Mouse (Mus musculus) forebrain, embryonic 15.5 days (tissue): ENCODE data around the gene Cog8. TPM values are rescaled to one million over a fixed set of nuclear protein-coding genes. Genes with fewer than 3 reads are reported as not detected.
A peak's percentile ranks its signal among the peaks of the same experiment; 100 is the strongest.

Source experiments
- ATAC-seq: fragments of 200-750 bp; cut with Nextera tagmentation; replicated peaks from 2 replicates; pipeline ENCODE4 v1.8.0; 2017; ENCODE audit warnings: mild to moderate bottlenecking, moderate TSS enrichment, moderate library complexity
- H3K27ac ChIP-seq: fragments of 300-500 bp; sonication (generic); replicated peaks from 2 replicates; pipeline ENCODE4 v1.5.1; 2015; ENCODE audit warnings: mild to moderate bottlenecking, inconsistent platforms
- H3K27me3 ChIP-seq: fragments of 300-500 bp; sonication (generic); 2 replicates; pipeline ENCODE4 v1.6.1; 2015; ENCODE audit warnings: inconsistent platforms
- H3K36me3 ChIP-seq: fragments of 300-500 bp; sonication (generic); 2 replicates; pipeline ENCODE4 v1.6.1; 2015; ENCODE audit warnings: mild to moderate bottlenecking, inconsistent platforms
- H3K4me1 ChIP-seq: fragments of 300-500 bp; sonication (generic); 2 replicates; pipeline ENCODE4 v1.6.1; 2015; ENCODE audit warnings: inconsistent platforms
- H3K4me2 ChIP-seq: fragments of 300-500 bp; sonication (generic); replicated peaks from 2 replicates; pipeline ENCODE4 v1.6.1; 2015; ENCODE audit warnings: mild to moderate bottlenecking, inconsistent platforms
- H3K4me3 ChIP-seq: fragments of 300-500 bp; sonication (generic); 2 replicates; pipeline ENCODE4 v1.5.1; 2015; ENCODE audit warnings: mild to moderate bottlenecking, inconsistent platforms
- H3K9ac ChIP-seq: fragments of 300-500 bp; sonication (generic); replicated peaks from 2 replicates; pipeline ENCODE4 v1.6.1; 2015; ENCODE audit warnings: mild to moderate bottlenecking, inconsistent platforms
- H3K9me3 ChIP-seq: fragments of 300-500 bp; sonication (generic); 2 replicates; pipeline ENCODE4 v1.6.1; 2016; ENCODE audit warnings: inconsistent platforms
- WGBS: fragments of 180-500 bp; shearing (Covaris S2); methylation state at CpG from one replicate; pipeline ENCODE4 v1.1.7; 2015; ENCODE audit warnings: mixed read lengths; 5-methylcytosine and 5-hydroxymethylcytosine counted together
- polyA plus RNA-seq: library from polyadenylated mRNA; unstranded; fragments of >200 nt; fragmentation: Nextera tagmentation; extraction: Ambion mirVana; gene quantifications from 2 replicates; pipeline ENCODE4 v1.2.1, GENCODE M21; 2015

Gene Cog8
- polyA plus RNA-seq, 1 experiment from 2014 or later = 45.7 TPM

GRCm38 (mm10) chr8:107073706-107074105 lies 17.2 kb upstream of the Cog8 start:
- no peak for ATAC-seq
- Histone ChIP-seq H3K4me1 (no peaks in the 10 kb centered on the region), H3K36me3 (peaks cover 75% of the 10 kb centered on the region), H3K9ac (no peak overlapping the region), H3K27ac (no peak overlapping the region), H3K4me2 (no peak overlapping the region), H3K9me3 (no peaks in the 10 kb centered on the region), H3K27me3 (no peaks in the 10 kb centered on the region), H3K4me3 (no peak overlapping the region)
- WGBS = 83% methylated on average over 4 of the region's 4 CpGs

GRCm38 (mm10) chr8:107065511-107066496 lies 9.3 kb upstream of the Cog8 start, which contains the start of gene Tmed6:
Gene Tmed6, minus strand, starts transcription at chr8:107065644.
- Histone ChIP-seq H3K36me3 (peaks cover 18% of the 10 kb centered on the region), H3K9me3 (no peaks in the 10 kb centered on the region), H3K4me2 (no peak within 1 kb of the TSS), H3K27ac (no peak within 1 kb of the TSS), H3K4me3 (no peak within 1 kb of the TSS), H3K27me3 (no peaks in the 10 kb centered on the region), H3K9ac (no peak within 1 kb of the TSS), H3K4me1 (no peaks in the 10 kb centered on the region)
- no peak for ATAC-seq
- WGBS = 68% methylated on average over 17 of the region's 17 CpGs

DNA sequence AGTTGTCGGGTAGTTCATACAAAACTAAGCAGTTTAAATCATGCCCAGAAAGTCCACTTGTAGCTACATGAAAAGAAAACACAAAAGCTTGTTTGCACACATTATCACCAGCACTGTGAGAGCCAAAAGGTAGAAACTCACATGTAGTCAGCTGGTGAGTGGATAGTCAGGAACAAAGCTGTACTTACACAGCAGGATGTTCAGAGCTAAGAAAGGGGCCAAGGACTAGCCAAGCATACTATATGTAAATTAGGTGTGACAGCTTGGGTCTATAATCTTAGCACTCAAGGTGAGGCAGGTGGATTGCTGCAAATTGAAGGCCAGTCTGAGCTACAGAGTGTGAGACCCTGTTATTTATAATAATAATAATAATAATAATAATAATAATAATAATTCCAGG lies 6.1 kb upstream of the Cog8 start:
- H3K27ac ChIP-seq = no peak overlapping the region
- peaks cover 20% of the 10 kb centered on the region for H3K36me3 ChIP-seq
- no peak for ATAC-seq
- no peak overlapping the region for H3K4me2 ChIP-seq
- no peaks in the 10 kb centered on the region for H3K9me3 ChIP-seq
- no peaks in the 10 kb centered on the region for H3K27me3 ChIP-seq
- H3K4me1 ChIP-seq = peaks cover 10% of the 10 kb centered on the region
- 93% methylated on average over 1 of the region's 1 CpGs for WGBS
- no peak overlapping the region for H3K9ac ChIP-seq
- no peak overlapping the region for H3K4me3 ChIP-seq

DNA sequence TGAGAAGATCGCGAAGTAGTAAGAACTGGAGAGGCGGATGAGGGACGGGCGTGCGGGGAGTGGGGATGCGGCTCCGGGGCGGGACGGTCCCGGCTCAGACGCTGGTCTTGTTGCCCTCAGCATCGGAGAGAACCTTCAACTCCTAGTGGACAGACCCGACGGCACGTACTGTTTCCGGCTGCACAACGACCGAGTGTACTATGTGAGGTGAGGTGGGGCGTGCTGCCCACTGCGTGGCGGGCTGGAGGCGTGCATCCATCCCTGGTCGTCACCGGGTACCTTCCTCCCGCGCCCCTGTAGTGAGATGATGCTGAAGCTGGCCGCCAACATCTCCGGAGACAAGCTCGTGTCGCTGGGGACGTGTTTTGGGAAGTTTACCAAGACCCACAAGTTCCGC lies 482 bp upstream of the Cog8 start:
- peak overlapping the region; percentile 84 for H3K4me2 ChIP-seq
- peak overlapping the region; percentile 32; the same call in 1 of the 2 replicates for H3K27ac ChIP-seq
- ATAC-seq = peak; percentile 76; the same call in 1 of the 2 replicates
- H3K4me1 ChIP-seq = peaks cover 30% of the 10 kb centered on the region
- H3K36me3 ChIP-seq = peaks cover 43% of the 10 kb centered on the region
- WGBS = under 1% methylated on average over 33 of the region's 33 CpGs
- H3K27me3 ChIP-seq = no peaks in the 10 kb centered on the region
- H3K4me3 ChIP-seq = peak overlapping the region; percentile 91
- no peaks in the 10 kb centered on the region for H3K9me3 ChIP-seq
- H3K9ac ChIP-seq = peak overlapping the region; percentile 77

GRCm38 (mm10) chr8:107052046-107052445 lies 4.4 kb downstream of the Cog8 start:
- no peak overlapping the region for H3K9ac ChIP-seq
- no peaks in the 10 kb centered on the region for H3K9me3 ChIP-seq
- peaks cover 36% of the 10 kb centered on the region for H3K4me1 ChIP-seq
- H3K4me2 ChIP-seq = no peak overlapping the region
- 97% methylated on average over 8 of the region's 8 CpGs for WGBS
- H3K27me3 ChIP-seq = no peaks in the 10 kb centered on the region
- peaks cover 51% of the 10 kb centered on the region for H3K36me3 ChIP-seq
- H3K27ac ChIP-seq = no peak overlapping the region
- ATAC-seq = no peak
- H3K4me3 ChIP-seq = no peak overlapping the region

DNA sequence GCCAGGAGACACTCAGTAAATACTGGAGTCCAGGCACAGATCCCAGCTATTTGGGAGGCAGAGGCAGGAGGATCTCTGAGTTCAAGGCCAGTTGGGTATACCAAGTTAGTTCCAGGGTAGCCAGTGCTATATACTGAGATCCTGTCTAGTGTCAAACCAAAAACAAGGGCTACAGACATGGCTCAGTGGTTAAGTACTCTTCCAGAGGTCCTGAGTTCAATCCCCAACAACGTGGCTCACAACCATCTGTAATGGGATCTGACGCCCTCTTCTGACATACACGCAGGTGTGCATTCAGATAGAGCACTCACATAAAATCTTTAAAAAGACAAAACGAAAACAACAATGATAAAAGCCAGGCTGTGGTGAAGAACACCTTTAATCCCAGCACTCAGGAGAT lies 7.0 kb downstream of the Cog8 start:
- Histone ChIP-seq H3K27me3 (no peaks in the 10 kb centered on the region), H3K4me1 (peaks cover 21% of the 10 kb centered on the region), H3K36me3 (peaks cover 75% of the 10 kb centered on the region), H3K4me2 (peak overlapping the region; percentile 88; the same call in 1 of the 2 replicates), H3K4me3 (peak overlapping the region; percentile 90), H3K9ac (no peak overlapping the region), H3K27ac (no peak overlapping the region), H3K9me3 (no peaks in the 10 kb centered on the region)
- ATAC-seq = no peak
- WGBS = 96% methylated on average over 4 of the region's 4 CpGs

- Histone ChIP-seq H3K4me1 (peaks cover 21% of the 10 kb centered on the region), H3K9me3 (no peaks in the 10 kb centered on the region), H3K4me2 (peak within 1 kb of the TSS; percentile 88), H3K27ac (peak within 1 kb of the TSS; percentile 91), H3K4me3 (peak within 1 kb of the TSS; percentile 90), H3K36me3 (peaks cover 79% of the 10 kb centered on the region), H3K9ac (peak within 1 kb of the TSS; percentile 84), H3K27me3 (no peaks in the 10 kb centered on the region)
- WGBS = under 1% methylated on average over 86 of the region's 87 CpGs
- ATAC-seq = peak; percentile 91
These were observed 8.2 kb downstream of the Cog8 start, which contains the start of gene Pdf for GRCm38 (mm10) chr8:107048061-107048941. Gene Pdf, minus strand, starts transcription at chr8:107048614.

DNA sequence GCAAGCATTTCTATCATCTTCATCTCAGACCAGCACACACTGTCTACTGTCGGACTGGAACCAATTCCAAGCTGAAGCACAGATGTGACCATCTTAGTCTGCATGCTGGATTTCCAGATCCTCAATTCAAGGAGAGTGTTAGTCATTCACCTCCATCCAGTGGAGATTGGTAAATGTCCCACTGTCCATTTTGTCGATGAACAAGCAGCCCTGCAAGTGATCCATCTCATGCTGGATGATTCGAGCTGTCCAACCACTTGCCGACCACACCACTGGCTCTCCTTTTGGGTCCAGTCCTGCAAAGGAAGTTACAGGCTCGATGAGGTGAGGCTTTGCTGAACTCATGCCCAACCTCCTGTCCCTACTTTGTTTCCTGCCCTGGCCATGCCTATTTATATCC lies 9.5 kb downstream of the Cog8 start:
- no peak overlapping the region for H3K4me3 ChIP-seq
- no peaks in the 10 kb centered on the region for H3K27me3 ChIP-seq
- H3K9me3 ChIP-seq = no peaks in the 10 kb centered on the region
- H3K4me1 ChIP-seq = peaks cover 21% of the 10 kb centered on the region
- no peak overlapping the region for H3K9ac ChIP-seq
- no peak overlapping the region for H3K4me2 ChIP-seq
- WGBS = 90% methylated on average over 5 of the region's 5 CpGs
- no peak overlapping the region for H3K27ac ChIP-seq
- H3K36me3 ChIP-seq = peaks cover 79% of the 10 kb centered on the region
- ATAC-seq = no peak

DNA sequence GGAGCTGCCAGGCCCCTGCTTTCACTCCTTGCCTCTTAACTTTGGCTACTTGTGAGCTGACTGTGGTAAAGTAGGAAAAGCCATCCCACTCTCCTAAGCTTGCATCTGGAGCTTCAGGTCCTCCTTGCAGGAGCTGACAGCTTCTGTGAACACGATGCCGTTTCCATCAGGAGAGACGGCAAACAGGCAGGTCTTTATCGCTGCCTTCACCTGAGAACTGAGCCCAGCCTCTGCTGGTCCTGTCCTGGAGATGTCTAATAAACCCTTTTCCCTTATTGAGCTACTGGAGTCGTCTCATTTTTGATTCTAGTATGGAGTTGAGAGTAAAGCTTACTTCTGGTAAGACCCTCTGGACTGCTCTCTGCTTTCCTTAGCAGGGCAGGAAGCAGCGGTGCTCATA lies 11.0 kb downstream of the Cog8 start:
- Histone ChIP-seq H3K27ac (no peak overlapping the region), H3K36me3 (peaks cover 77% of the 10 kb centered on the region), H3K4me2 (no peak overlapping the region), H3K27me3 (no peaks in the 10 kb centered on the region), H3K9me3 (no peaks in the 10 kb centered on the region), H3K9ac (no peak overlapping the region), H3K4me3 (no peak overlapping the region), H3K4me1 (peaks cover 21% of the 10 kb centered on the region)
- WGBS = 91% methylated on average over 6 of the region's 6 CpGs
- ATAC-seq = no peak

- no peak for ATAC-seq
- Histone ChIP-seq H3K4me1 (no peaks in the 10 kb centered on the region), H3K4me3 (no peak overlapping the region), H3K36me3 (peaks cover 78% of the 10 kb centered on the region), H3K9me3 (no peaks in the 10 kb centered on the region), H3K27ac (no peak overlapping the region), H3K9ac (no peak overlapping the region), H3K27me3 (no peaks in the 10 kb centered on the region), H3K4me2 (no peak overlapping the region)
- WGBS = 87% methylated on average over 7 of the region's 7 CpGs
These were observed 15.9 kb downstream of the Cog8 start for GRCm38 (mm10) chr8:107040632-107041031.

- Histone ChIP-seq H3K9me3 (no peaks in the 10 kb centered on the region), H3K36me3 (peaks cover 38% of the 10 kb centered on the region), H3K4me1 (peaks cover 19% of the 10 kb centered on the region), H3K9ac (no peak overlapping the region), H3K4me2 (no peak overlapping the region), H3K27me3 (no peaks in the 10 kb centered on the region), H3K4me3 (no peak overlapping the region), H3K27ac (no peak overlapping the region)
- no peak for ATAC-seq
- WGBS = 88% methylated on average over 8 of the region's 8 CpGs
These were observed 19.9 kb downstream of the Cog8 start for GRCm38 (mm10) chr8:107036626-107037025.

GRCm38 (mm10) chr8:107035641-107036040 lies 20.8 kb downstream of the Cog8 start:
- no peak overlapping the region for H3K27ac ChIP-seq
- no peak for ATAC-seq
- H3K4me1 ChIP-seq = peaks cover 19% of the 10 kb centered on the region
- H3K36me3 ChIP-seq = peaks cover 30% of the 10 kb centered on the region
- H3K27me3 ChIP-seq = no peaks in the 10 kb centered on the region
- H3K9ac ChIP-seq = no peak overlapping the region
- no peaks in the 10 kb centered on the region for H3K9me3 ChIP-seq
- no peak overlapping the region for H3K4me2 ChIP-seq
- 90% methylated on average over 3 of the region's 3 CpGs for WGBS
- H3K4me3 ChIP-seq = no peak overlapping the region
